Mouse (Mus musculus) Patski (cell line): ENCODE measurements around the gene Fbxw10. TPM values are rescaled to one million over a fixed set of nuclear protein-coding genes. Genes with fewer than 3 reads are reported as not detected.

Experiments
- ATAC-seq: fragments of 100-300 bp; one replicate; pipeline ENCODE4 v1.8.0; 2021
- CTCF ChIA-PET: fragments of 350-600 bp; sonication (Branson Sonifier 250); formaldehyde crosslinking; loops from one replicate; lab custom pipeline; 2022; ENCODE audit warnings: inconsistent platforms; lab: Charles Lee
- POLR2A ChIA-PET: fragments of 350-600 bp; sonication (Branson Sonifier 250); formaldehyde crosslinking; loops from one replicate; lab custom pipeline; 2022; ENCODE audit warnings: antibody characterized with exemption, inconsistent platforms; lab: Charles Lee
- DNase-seq: peaks from one replicate; pipeline ENCODE4 v3.0.0-alpha.2; 2011; ENCODE audit warnings: low read depth, low spot score
- H3K27me3 ChIP-seq: fragments of 371-371 bp; one replicate; pipeline ENCODE4 v1.5.1; 2021
- CTCF ChIP-seq: fragments of 100-300 bp; IDR thresholded peaks from one replicate; pipeline ENCODE4 v1.5.1; 2021
- in situ Hi-C: fragments of 300-500 bp; cut with MboI; formaldehyde crosslinking; loops from 3 replicates; pipeline ENCODE4 v1.11.1; 2018; ENCODE audit warnings: low pct_unique_long_range_greater_than_20kb, mixed read lengths
- polyA plus RNA-seq: library from polyadenylated mRNA; unstranded; gene quantifications from one replicate; pipeline ENCODE4 v1.2.3, GENCODE M21; 2021

The Fbxw10 gene
- polyA plus RNA-seq, 1 experiment from 2014 or later = 1.4 TPM

DNA sequence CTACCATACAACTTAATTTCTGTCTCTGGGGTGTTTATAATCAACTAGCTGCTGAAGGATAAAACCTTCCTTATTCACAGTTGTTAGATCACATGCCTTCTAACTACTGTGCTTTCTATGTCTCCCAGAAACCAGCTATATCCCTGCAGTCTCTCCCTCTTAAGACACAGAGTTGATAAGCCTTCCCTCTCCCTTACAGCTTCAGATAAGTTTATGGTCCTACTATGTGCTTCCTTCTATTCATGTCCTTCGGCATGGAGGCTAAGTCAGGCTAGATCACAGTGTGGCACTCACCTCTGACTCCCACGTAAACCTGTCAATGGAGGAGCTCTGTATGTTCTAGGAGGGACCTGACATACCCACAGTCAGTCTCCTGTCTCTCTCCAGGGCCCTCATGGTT is 16.5 kb upstream of the Fbxw10 start:
- in situ Hi-C loops = no loop called here
- TF ChIP-seq CTCF = no peak
- ATAC-seq (no peak), DNase-seq (no peak)
- no peaks in the 10 kb centered on the region for H3K27me3 ChIP-seq
- ChIA-PET CTCF (interaction anchor here (1.4 kb wide), 1 partner anchor 74 kb away, joined by 4 read pairs; no protein-coding TSS in a partner anchor), POLR2A (interaction anchor here (0.9 kb wide), 1 partner anchor 11 kb away, joined by 3 read pairs; the partner anchor contains the start of gene Trim16)

DNA sequence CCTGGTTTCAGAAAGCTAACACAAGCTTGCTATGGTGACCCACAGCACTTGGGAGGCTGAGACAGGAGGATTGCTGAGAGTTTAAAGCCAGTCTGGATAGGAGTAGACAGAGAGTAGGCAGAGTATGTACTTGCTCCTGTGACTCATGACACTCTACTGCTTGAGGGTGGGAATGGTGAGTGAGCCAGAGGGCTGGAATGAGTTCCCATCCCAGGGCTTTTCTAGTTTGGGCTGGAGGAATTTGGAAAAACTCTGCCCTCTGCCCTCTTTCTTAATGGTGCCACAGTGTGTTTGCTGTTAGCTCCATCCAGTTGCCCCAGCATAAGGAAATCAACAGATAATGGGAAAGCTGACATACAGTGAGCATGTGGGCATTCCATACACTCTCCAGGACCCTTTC is 15.0 kb upstream of the Fbxw10 start:
- no peak for TF ChIP-seq CTCF
- ChIA-PET POLR2A (no interaction called here), CTCF (no interaction called here)
- ATAC-seq (no peak), DNase-seq (no peak)
- H3K27me3 ChIP-seq = no peaks in the 10 kb centered on the region
- in situ Hi-C loops = no loop called here

GRCm38 (mm10) chr11:62844562-62844961 is 2.3 kb upstream of the Fbxw10 start:
- in situ Hi-C loops = no loop called here
- CTCF ChIA-PET = no interaction called here
- no peaks in the 10 kb centered on the region for H3K27me3 ChIP-seq
- ATAC-seq = no peak
- no peak for DNase-seq
- no peak for TF ChIP-seq CTCF
- POLR2A ChIA-PET = no interaction called here

DNA sequence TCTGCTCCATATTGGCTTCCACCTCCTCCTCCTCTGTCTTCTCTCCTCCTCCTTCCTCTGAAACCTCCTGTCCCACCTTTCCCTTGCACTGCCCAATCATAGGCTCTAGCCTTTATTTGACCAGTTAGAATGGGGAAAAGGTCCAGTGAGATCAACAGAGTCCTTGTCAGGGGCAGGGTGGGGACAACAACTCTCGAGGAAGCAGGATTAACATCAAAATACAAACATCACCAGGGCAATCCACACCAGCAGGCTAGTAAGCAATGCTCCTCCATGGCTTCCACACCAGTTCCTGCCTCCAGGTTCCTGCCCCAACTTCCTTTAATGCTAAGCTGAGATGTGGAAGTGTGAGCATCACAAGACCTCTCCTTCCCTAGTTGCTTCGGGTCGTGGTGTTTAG is 1.1 kb upstream of the Fbxw10 start:
- no peak for TF ChIP-seq CTCF
- in situ Hi-C loops = no loop called here
- ChIA-PET CTCF (interaction anchor here (1.1 to 1.4 kb wide), 3 partner anchors 12 to 88 kb away, joined by 3 to 4 read pairs (median 4); no protein-coding TSS in a partner anchor), POLR2A (no interaction called here)
- no peak for DNase-seq
- no peaks in the 10 kb centered on the region for H3K27me3 ChIP-seq
- ATAC-seq = no peak

DNA sequence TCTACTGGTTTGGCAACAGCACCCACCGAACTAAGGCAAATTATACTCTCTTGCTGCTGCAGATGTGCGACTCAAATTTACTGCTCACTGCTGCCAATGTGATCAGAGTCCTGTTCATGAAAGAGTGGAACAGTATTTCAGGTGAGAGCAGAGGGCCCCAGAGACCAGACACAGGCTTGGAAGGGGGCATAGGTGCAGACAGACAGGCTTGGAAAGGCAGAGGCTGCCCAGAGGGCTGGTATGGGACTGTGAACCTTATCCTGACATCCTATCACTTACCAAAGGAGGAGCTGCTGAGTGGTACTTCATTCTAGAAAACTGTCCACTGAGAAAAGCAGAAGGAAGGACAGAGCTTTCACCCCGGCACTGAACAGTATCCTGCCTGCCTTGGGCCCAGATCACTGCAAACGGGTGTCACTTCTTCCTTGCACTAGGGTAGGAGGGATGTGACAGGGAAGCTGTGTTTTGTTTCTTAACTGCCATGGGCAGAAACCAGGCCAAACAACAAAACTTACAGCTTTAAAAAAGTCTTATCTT is 854 bp downstream of the Fbxw10 start:
- ChIA-PET CTCF (interaction anchor here (1.1 to 4.5 kb wide), 4 partner anchors 27 to 103 kb away, joined by 3 to 19 read pairs (median 6); partner anchors contain the start of gene Trim16), POLR2A (no interaction called here)
- in situ Hi-C loops = no loop called here
- ATAC-seq = no peak
- DNase-seq = no peak
- TF ChIP-seq CTCF = no peak
- no peaks in the 10 kb centered on the region for H3K27me3 ChIP-seq

DNA sequence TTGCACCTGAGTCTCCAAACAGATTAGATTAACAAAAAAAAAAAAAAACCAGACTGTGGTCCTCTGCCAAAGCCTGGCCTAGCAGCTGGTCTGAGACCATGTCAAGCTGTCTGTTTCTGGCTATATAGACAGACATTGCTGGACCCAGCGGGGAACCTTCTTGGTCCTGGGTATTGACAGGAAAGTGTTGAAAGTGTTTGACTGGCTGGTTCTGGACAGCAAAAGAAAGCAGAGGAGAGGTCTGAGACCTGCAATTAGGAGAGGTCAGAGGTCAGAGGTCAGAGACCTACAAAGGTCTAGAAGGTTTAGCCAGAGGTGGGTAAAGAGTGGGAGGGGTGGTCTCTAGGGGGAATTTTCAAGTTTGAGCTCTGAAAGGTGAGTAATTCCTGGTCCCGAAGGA is 1.4 kb downstream of the Fbxw10 start:
- no peaks in the 10 kb centered on the region for H3K27me3 ChIP-seq
- no peak for TF ChIP-seq CTCF
- CTCF ChIA-PET = interaction anchor here (1.1 to 4.5 kb wide), 4 partner anchors 28 to 104 kb away, joined by 3 to 19 read pairs (median 6); partner anchors contain the start of gene Trim16
- in situ Hi-C loops = no loop called here
- POLR2A ChIA-PET = no interaction called here
- no peak for DNase-seq
- ATAC-seq = no peak

GRCm38 (mm10) chr11:62851199-62851598 is 4.3 kb downstream of the Fbxw10 start:
- ChIA-PET POLR2A (interaction anchor here (1.5 kb wide), 1 partner anchor 93 kb away, joined by 3 read pairs; no protein-coding TSS in a partner anchor), CTCF (interaction anchor here (0.7 to 4.5 kb wide), 9 partner anchors 9 to 105 kb away, joined by 3 to 19 read pairs (median 3); no protein-coding TSS in a partner anchor)
- no peaks in the 10 kb centered on the region for H3K27me3 ChIP-seq
- ATAC-seq (no peak), DNase-seq (no peak)
- TF ChIP-seq CTCF = peak; percentile 80
- in situ Hi-C loops = loop anchor here (5.0 kb wide), 1 partner anchor 94 kb away; no protein-coding TSS in a partner anchor

DNA sequence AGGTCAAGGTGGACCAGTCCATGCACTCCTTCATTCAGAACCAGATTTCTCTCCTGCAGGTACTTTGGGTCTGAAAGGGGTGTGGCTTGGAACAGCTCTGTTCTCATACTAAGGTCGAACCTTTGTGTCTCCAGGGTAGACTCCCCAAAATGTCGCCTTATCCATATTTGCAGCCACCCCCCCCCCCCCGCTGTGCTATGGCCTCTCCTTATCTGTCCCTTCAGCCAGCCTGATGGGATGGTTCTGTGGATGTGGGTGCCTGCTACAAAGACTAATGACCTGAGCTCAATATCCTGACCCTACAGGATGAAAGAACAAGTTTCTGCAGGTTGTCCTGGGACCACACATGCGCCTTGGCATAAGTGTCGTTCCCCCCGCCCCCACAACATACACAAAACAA is 6.5 kb downstream of the Fbxw10 start:
- ATAC-seq = no peak
- ChIA-PET CTCF (interaction anchor here (1.2 to 1.5 kb wide), 3 partner anchors 41 to 97 kb away, joined by 3 to 4 read pairs (median 3); no protein-coding TSS in a partner anchor), POLR2A (no interaction called here)
- peaks cover 12% of the 10 kb centered on the region for H3K27me3 ChIP-seq
- no peak for TF ChIP-seq CTCF
- no peak for DNase-seq
- in situ Hi-C loops = loop anchor here (5.0 kb wide), 1 partner anchor 96 kb away; no protein-coding TSS in a partner anchor

GRCm38 (mm10) chr11:62865562-62865961 is 18.7 kb downstream of the Fbxw10 start:
- DNase-seq (no peak), ATAC-seq (no peak)
- no peak for TF ChIP-seq CTCF
- in situ Hi-C loops = no loop called here
- H3K27me3 ChIP-seq = peaks cover 5% of the 10 kb centered on the region
- CTCF ChIA-PET = no interaction called here
- POLR2A ChIA-PET = no interaction called here

GRCm38 (mm10) chr11:62866685-62867084 is 19.8 kb downstream of the Fbxw10 start:
- POLR2A ChIA-PET = no interaction called here
- CTCF ChIA-PET = no interaction called here
- TF ChIP-seq CTCF = no peak
- H3K27me3 ChIP-seq = peaks cover 5% of the 10 kb centered on the region
- in situ Hi-C loops = no loop called here
- DNase-seq (no peak), ATAC-seq (no peak)

- in situ Hi-C loops = no loop called here
- CTCF ChIA-PET = no interaction called here
- POLR2A ChIA-PET = no interaction called here
- no peak for TF ChIP-seq CTCF
- no peaks in the 10 kb centered on the region for H3K27me3 ChIP-seq
- DNase-seq = no peak
- no peak for ATAC-seq
Observed at GRCm38 (mm10) chr11:62869201-62869600, 22.3 kb downstream of the Fbxw10 start.
